Mouse (Mus musculus): ENCODE results near the gene Gm3159. TPM values are rescaled to one million over a fixed set of nuclear protein-coding genes. Genes with fewer than 3 reads are reported as not detected.
"Not testable (repeated sequence)": the region's sequence is repeated elsewhere in the genome, so short reads cannot be mapped to it uniquely, and the experiment has no call there.

The Gm3159 gene
- not detected in 2 replicates for polyA plus RNA-seq (2012; rRNA removed)
- polyA plus RNA-seq (2014; fragmentation: Nextera tagmentation; extraction: Ambion mirVana), result not detected in 2 replicates

DNA sequence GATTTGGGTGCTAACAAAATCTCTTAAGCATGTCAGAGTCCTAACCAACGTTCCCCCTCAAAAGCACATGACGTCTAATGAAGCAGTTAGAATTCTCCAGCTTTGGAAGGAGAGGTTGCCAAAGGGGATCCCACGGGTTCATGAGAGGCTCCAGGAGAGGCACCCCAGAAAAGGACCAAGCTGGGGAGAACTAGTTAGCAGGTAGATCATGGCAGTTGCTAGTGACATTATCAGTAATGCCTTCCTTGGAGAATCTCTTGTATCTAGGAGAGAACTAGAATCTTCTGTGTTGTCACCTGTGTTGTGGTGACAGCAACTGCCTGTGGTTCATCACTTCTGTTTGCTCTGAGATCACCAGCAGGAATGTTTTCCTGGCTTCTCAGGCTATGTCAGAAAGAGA lies at the start of gene Gm3159:
Gene Gm3159 (plus strand): TSS at position 301 of the 400 bp plus-strand sequence.
- DNase-seq (ENCODE audit: low read depth in 3 of 3, low spot score in 3 of 3); H3K36me3 ChIP-seq (replicated peaks; ENCODE audit: control insufficient read depth, insufficient read depth, low read depth); H3K9ac ChIP-seq (replicated peaks); ATAC-seq (ENCODE audit: insufficient read depth); H3K4me3 ChIP-seq (ENCODE audit: insufficient read depth in 1 of 2, low read depth in 2 of 2, low read length in 2 of 2); H3K4me1 ChIP-seq (replicated peaks; ENCODE audit: control insufficient read depth in 2 of 2, insufficient read depth in 2 of 2, low read length in 1 of 2); H3K27ac ChIP-seq; H3K4me2 ChIP-seq (ENCODE audit: low read depth); H3K9me3 ChIP-seq (ENCODE audit: control insufficient read depth, low read length); H3K27me3 ChIP-seq (ENCODE audit: control insufficient read depth, insufficient read depth, low read length): not testable (repeated sequence)
- WGBS (ENCODE audit: insufficient replicate concordance), result 18% methylated on average over 1 of the region's 3 CpGs

DNA sequence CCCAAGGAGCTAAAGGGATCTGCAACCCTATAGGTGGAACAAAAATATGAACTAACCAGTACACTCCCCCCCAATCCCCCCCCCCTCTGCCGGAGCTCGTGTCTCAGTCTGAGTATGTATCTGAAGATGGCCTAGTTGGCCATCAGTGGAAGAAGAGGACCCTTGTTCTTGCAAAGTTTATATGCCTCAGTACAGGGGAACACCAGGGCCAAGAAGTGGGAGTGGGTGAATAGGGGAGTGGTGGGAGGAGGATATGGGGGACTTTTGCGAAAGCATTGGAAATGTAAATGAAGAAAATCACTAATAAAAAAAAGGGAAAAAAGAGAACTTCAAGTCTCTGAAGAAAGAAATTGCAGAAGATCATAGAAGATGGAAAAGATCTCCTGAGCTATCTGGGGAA lies 28.3 kb upstream of the Gm3159 start:
- H3K27me3 ChIP-seq (ENCODE audit: control insufficient read depth, insufficient read depth, low read length); H3K9ac ChIP-seq (replicated peaks); H3K9me3 ChIP-seq (ENCODE audit: control insufficient read depth, low read length); ATAC-seq (ENCODE audit: insufficient read depth); H3K4me1 ChIP-seq (replicated peaks; ENCODE audit: control insufficient read depth in 2 of 2, insufficient read depth in 2 of 2, low read length in 1 of 2); DNase-seq (ENCODE audit: low read depth in 3 of 3, low spot score in 3 of 3); H3K27ac ChIP-seq; H3K4me2 ChIP-seq (ENCODE audit: low read depth); H3K36me3 ChIP-seq (replicated peaks; ENCODE audit: control insufficient read depth, insufficient read depth, low read depth); H3K4me3 ChIP-seq (ENCODE audit: insufficient read depth in 1 of 2, low read depth in 2 of 2, low read length in 2 of 2): not testable (repeated sequence)
- WGBS (ENCODE audit: insufficient replicate concordance), result 52% methylated on average over 3 of the region's 3 CpGs

DNA sequence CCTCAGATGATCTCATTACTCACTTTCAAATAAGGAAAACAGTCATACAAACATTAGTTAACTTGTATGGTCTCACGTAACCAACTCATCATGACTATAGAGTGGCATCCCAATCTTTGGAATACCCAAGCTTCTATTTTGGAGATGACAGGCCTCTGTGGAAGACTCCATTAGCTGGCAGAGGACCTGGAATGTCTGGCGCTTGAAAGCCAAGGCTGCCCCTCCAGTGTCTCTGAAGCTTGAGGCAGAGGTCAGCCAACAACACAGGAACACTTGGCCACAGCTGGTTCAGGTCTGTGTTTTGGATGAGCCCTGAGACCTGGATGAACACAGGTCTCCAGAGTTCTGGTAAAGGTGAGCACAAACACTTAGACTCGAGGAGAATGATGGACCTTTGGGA lies 27.6 kb upstream of the Gm3159 start:
- not testable (repeated sequence) for ATAC-seq (ENCODE audit: insufficient read depth); DNase-seq (ENCODE audit: low read depth in 3 of 3, low spot score in 3 of 3); H3K9ac ChIP-seq (replicated peaks); H3K27ac ChIP-seq; H3K36me3 ChIP-seq (replicated peaks; ENCODE audit: control insufficient read depth, insufficient read depth, low read depth); H3K4me3 ChIP-seq (ENCODE audit: insufficient read depth in 1 of 2, low read depth in 2 of 2, low read length in 2 of 2); H3K4me2 ChIP-seq (ENCODE audit: low read depth); H3K27me3 ChIP-seq (ENCODE audit: control insufficient read depth, insufficient read depth, low read length); H3K9me3 ChIP-seq (ENCODE audit: control insufficient read depth, low read length); H3K4me1 ChIP-seq (replicated peaks; ENCODE audit: control insufficient read depth in 2 of 2, insufficient read depth in 2 of 2, low read length in 1 of 2)
- 53% methylated on average over 3 of the region's 3 CpGs for WGBS (ENCODE audit: insufficient replicate concordance)

DNA sequence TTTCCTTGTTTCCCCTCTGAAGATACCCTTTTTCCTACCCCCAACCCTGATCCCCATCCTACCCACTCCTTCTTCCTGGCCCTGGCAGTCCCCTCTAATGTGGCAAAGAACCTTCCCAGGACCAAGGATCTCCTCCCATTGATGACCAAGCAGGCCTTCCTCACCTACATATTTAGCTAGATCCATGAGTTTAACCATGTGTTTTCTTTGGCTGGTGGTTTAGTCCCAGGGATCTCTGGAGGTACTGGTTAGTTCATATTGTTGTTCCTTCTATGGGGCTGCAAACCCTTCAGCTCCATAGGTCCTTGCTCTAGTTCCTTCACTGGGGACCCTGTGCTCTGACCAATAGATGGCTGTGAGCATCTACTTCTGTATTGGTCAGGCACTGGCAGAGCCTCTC lies 19.5 kb upstream of the Gm3159 start:
- not testable (repeated sequence) for H3K4me3 ChIP-seq (ENCODE audit: insufficient read depth in 1 of 2, low read depth in 2 of 2, low read length in 2 of 2); H3K4me2 ChIP-seq (ENCODE audit: low read depth); H3K4me1 ChIP-seq (replicated peaks; ENCODE audit: control insufficient read depth in 2 of 2, insufficient read depth in 2 of 2, low read length in 1 of 2); ATAC-seq (ENCODE audit: insufficient read depth); H3K27ac ChIP-seq; H3K27me3 ChIP-seq (ENCODE audit: control insufficient read depth, insufficient read depth, low read length); H3K9me3 ChIP-seq (ENCODE audit: control insufficient read depth, low read length); H3K9ac ChIP-seq (replicated peaks); DNase-seq (ENCODE audit: low read depth in 3 of 3, low spot score in 3 of 3); H3K36me3 ChIP-seq (replicated peaks; ENCODE audit: control insufficient read depth, insufficient read depth, low read depth)

DNA sequence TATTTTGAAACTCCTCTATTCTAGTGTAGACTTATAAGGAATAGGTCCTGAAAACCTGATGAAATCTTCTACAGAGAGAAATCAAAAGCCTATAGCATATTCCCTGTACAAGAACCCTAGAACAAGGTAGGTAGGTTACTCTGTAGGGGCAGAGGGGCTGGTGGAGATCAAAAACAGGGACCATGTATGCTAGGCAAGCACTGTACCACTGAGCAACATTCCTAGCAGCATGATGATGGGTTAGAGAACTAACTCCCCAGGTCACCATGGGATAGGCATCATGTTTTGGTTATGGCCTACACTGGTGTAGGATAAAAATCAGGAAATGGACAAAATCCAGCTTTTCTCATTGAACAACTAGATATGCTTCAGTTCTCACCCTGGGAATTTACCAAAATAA lies 11.7 kb upstream of the Gm3159 start:
- not testable (repeated sequence) for DNase-seq (ENCODE audit: low read depth in 3 of 3, low spot score in 3 of 3); H3K9ac ChIP-seq (replicated peaks); H3K36me3 ChIP-seq (replicated peaks; ENCODE audit: control insufficient read depth, insufficient read depth, low read depth); H3K27me3 ChIP-seq (ENCODE audit: control insufficient read depth, insufficient read depth, low read length); H3K9me3 ChIP-seq (ENCODE audit: control insufficient read depth, low read length); ATAC-seq (ENCODE audit: insufficient read depth); H3K4me3 ChIP-seq (ENCODE audit: insufficient read depth in 1 of 2, low read depth in 2 of 2, low read length in 2 of 2); H3K27ac ChIP-seq; H3K4me1 ChIP-seq (replicated peaks; ENCODE audit: control insufficient read depth in 2 of 2, insufficient read depth in 2 of 2, low read length in 1 of 2); H3K4me2 ChIP-seq (ENCODE audit: low read depth)

DNA sequence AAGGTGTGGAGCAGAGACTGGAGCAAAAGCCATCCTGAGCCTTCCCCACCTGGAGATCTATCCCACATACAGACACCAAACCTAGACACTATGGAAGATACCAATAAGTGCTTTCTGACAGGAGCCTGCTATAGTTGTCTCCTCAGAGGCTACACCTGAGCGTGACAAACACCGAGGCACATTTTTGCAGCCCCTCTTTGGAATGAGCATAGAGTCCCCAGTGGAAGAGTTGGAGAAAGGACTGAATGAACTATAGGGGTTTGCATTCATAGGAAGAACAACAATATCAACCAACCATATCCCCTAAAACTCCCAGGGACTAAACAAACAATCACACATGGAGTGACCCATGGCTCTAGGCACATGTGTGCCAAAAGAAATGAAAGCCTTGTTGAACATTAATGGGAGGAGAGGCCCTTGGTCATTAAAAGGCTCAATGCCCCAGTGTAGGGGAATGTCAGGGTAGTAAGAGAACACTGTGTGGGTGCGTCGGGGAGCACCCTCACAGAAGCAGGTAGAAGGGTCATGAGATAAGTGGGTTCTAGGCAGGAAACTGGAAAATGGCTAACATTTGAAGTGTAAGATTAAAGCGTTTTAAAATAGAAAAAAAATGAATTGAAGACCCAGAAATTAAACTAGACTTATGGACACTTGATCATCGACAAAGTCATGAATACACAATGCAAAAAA lies 4.3 kb upstream of the Gm3159 start:
- not testable (repeated sequence) for H3K36me3 ChIP-seq (replicated peaks; ENCODE audit: control insufficient read depth, insufficient read depth, low read depth); H3K4me2 ChIP-seq (ENCODE audit: low read depth); H3K4me3 ChIP-seq (ENCODE audit: insufficient read depth in 1 of 2, low read depth in 2 of 2, low read length in 2 of 2); H3K9ac ChIP-seq (replicated peaks); H3K27ac ChIP-seq; H3K27me3 ChIP-seq (ENCODE audit: control insufficient read depth, insufficient read depth, low read length); DNase-seq (ENCODE audit: low read depth in 3 of 3, low spot score in 3 of 3); H3K4me1 ChIP-seq (replicated peaks; ENCODE audit: control insufficient read depth in 2 of 2, insufficient read depth in 2 of 2, low read length in 1 of 2); ATAC-seq (ENCODE audit: insufficient read depth); H3K9me3 ChIP-seq (ENCODE audit: control insufficient read depth, low read length)
- WGBS (ENCODE audit: insufficient replicate concordance), result 78% methylated on average over 4 of the region's 6 CpGs

DNA sequence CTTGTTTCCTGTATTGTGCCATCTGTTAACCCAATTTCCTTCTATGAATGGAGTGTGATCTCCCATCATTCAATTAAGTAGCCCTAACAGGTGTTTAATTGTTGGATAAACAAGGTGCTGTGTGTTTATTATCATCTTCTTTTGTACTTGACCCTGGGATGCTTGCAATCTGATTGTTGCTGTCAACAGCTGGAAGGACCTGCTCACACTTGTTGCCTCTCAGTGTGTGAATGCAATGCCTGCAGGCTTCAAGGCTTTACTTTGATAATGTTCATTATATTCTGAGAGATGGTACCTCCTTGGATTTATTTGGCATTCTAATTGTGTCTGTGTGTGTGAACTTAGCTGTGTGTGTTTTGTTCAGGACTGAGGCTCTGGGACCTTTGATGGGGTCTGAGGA lies 1.3 kb downstream of the Gm3159 start:
- H3K4me3 ChIP-seq (ENCODE audit: insufficient read depth in 1 of 2, low read depth in 2 of 2, low read length in 2 of 2); H3K4me1 ChIP-seq (replicated peaks; ENCODE audit: control insufficient read depth in 2 of 2, insufficient read depth in 2 of 2, low read length in 1 of 2); H3K27ac ChIP-seq; DNase-seq (ENCODE audit: low read depth in 3 of 3, low spot score in 3 of 3); H3K9ac ChIP-seq (replicated peaks); H3K27me3 ChIP-seq (ENCODE audit: control insufficient read depth, insufficient read depth, low read length); ATAC-seq (ENCODE audit: insufficient read depth); H3K36me3 ChIP-seq (replicated peaks; ENCODE audit: control insufficient read depth, insufficient read depth, low read depth); H3K9me3 ChIP-seq (ENCODE audit: control insufficient read depth, low read length); H3K4me2 ChIP-seq (ENCODE audit: low read depth): not testable (repeated sequence)

DNA sequence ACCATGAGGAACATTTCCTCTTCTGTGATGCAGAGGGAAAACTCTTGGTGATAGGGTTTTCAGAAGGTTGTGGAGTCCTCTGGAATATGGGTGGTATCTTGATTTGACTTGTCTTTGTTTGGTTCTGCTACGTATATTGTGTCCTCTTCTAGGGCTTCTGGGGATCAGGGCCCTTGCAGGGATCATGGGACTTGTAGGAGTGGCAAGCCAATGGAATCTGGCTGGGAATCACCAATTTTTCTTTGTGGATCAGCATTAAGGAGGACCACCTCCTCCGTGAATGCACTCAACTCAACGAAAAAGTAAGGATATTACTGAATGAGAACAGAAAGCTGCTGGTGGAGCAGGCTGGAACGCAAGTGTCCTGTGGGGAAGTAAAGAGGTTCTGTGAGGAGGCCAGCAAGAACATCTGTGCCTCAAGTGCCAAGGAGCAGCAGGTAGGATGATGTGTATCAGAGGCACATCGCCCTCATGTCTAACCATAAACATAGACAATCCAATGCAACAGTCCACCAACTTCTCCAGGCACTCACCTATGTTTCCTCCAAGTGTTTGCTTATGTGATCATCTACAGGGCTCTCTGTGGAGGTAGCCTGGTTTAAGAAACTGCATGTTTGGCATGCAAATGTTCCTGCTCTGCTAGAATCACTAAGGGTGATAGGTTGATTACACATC lies 2.9 kb downstream of the Gm3159 start:
- H3K4me1 ChIP-seq (replicated peaks; ENCODE audit: control insufficient read depth in 2 of 2, insufficient read depth in 2 of 2, low read length in 1 of 2); H3K27me3 ChIP-seq (ENCODE audit: control insufficient read depth, insufficient read depth, low read length); H3K4me3 ChIP-seq (ENCODE audit: insufficient read depth in 1 of 2, low read depth in 2 of 2, low read length in 2 of 2); ATAC-seq (ENCODE audit: insufficient read depth); H3K36me3 ChIP-seq (replicated peaks; ENCODE audit: control insufficient read depth, insufficient read depth, low read depth); H3K27ac ChIP-seq; H3K9ac ChIP-seq (replicated peaks); DNase-seq (ENCODE audit: low read depth in 3 of 3, low spot score in 3 of 3); H3K4me2 ChIP-seq (ENCODE audit: low read depth); H3K9me3 ChIP-seq (ENCODE audit: control insufficient read depth, low read length): not testable (repeated sequence)
- 62% methylated on average over 4 of the region's 5 CpGs for WGBS (ENCODE audit: insufficient replicate concordance)

All from liver, embryonic 14.5 days (tissue).